ENCODE assay signal across 8 mouse cellular contexts in genomic region chr11:97883918-97884600, GRCm38 (mm10). TPM values are rescaled to one million over a fixed set of nuclear protein-coding genes. Genes with fewer than 3 reads are reported as not detected.
DNase-seq lines count a peak whose midpoint lies in the region; ATAC-seq lines count a peak whose summit lies in the region.

TSS of gene Fbxo47 (minus strand) at chr11:97884154.

- ATAC-seq in inflammation-experienced regulatory T-cells, adult 6 months = peak; percentile 89
- peak; percentile 98 for ATAC-seq in megakaryocyte-erythroid progenitor cell, adult 5-6 weeks (replicated peaks; ENCODE audit: low FRiP score, low TSS enrichment, poor library complexity, severe bottlenecking)

- intact Hi-C loops in gastrocnemius, postnatal 14 days (cut with DNase I; ENCODE audit: low total_unique reads) = no loop called here
- intact Hi-C loops in left cerebral cortex, postnatal 10 days (cut with DNase I) = loop anchor here (5.0 kb wide), 3 partner anchors 42 to 102 kb away; partner anchors contain the start of genes B230217C12Rik, Lasp1 and Rpl23

- DNase-seq in adrenal gland, adult (ENCODE audit: inconsistent age in 2 of 2, low spot score in 1 of 2) = peak; percentile 98 to 99
- DNase-seq in embryo, embryonic 10.5 days (ENCODE audit: low spot score) = peak; percentile 99
- DNase-seq in gastrocnemius, postnatal 14 days = peak; percentile 96
- DNase-seq in left cerebral cortex, postnatal 10 days (ENCODE audit: extremely low spot score in 1 of 2, low spot score in 2 of 2) = peak; percentile 94 to 97
- DNase-seq in right cerebral cortex, postnatal 25 days = peak; percentile 95
- peak; percentile 95 to 96 for DNase-seq in urinary bladder, postnatal 4 days (ENCODE audit: low spot score in 2 of 2)

RNA-seq across cellular contexts. Expression of gene Fbxo47, which starts in this region (rescaled TPM):
- under 1 TPM; 0.11 to 0.12 TPM for total RNA-seq in gastrocnemius, postnatal 14 days (2021)
- 1 to 10 TPM in 1 of 3 experiments, under 1 TPM in 1, not detected in 1; 0.54 to 1.0 TPM for polyA plus RNA-seq in inflammation-experienced regulatory T-cells, adult 6 months (2017; shearing (Covaris generic))
- total RNA-seq in left cerebral cortex, postnatal 10 days (2021) = under 1 TPM; 0.63 to 0.86 TPM
- total RNA-seq in megakaryocyte-erythroid progenitor cell, adult 5-6 weeks (2014; fragmentation: Nextera tagmentation) = 0.54 and 3.2 TPM in 2 replicates
- 0.53 and 0.56 TPM in 2 replicates for total RNA-seq in megakaryocyte-erythroid progenitor cell, adult 5-6 weeks (2017)

Comparison
In these comparisons a context has a peak if more than half of its experiments do, and no peak if none do; other contexts are left out.
1. Peak in every context shown above with its lines: DNase-seq and ATAC-seq.
2. Peak in DNase-seq in gastrocnemius, postnatal 14 days; RNA of the gene not detected or under 1 TPM.
3. Peak in DNase-seq in left cerebral cortex, postnatal 10 days; RNA of the gene not detected or under 1 TPM.